Mouse (Mus musculus) olfactory bulb, adult 2 months (tissue): ENCODE measurements around the gene Prickle1.

Experiments
- CTCF ChIP-seq: fragments of 200-500 bp; IDR thresholded peaks from 2 replicates; pipeline ENCODE4 v1.5.1; 2012; ENCODE audit warnings: low read depth, mild to moderate bottlenecking, low read length, moderate library complexity; ENCODE audit not compliant: insufficient read depth
- POLR2A ChIP-seq: fragments of 200-500 bp; IDR thresholded peaks from 2 replicates; pipeline ENCODE4 v1.6.1; 2012; ENCODE audit warnings: mild to moderate bottlenecking, low read depth, low read length, moderate library complexity; ENCODE audit not compliant: insufficient read depth

DNA sequence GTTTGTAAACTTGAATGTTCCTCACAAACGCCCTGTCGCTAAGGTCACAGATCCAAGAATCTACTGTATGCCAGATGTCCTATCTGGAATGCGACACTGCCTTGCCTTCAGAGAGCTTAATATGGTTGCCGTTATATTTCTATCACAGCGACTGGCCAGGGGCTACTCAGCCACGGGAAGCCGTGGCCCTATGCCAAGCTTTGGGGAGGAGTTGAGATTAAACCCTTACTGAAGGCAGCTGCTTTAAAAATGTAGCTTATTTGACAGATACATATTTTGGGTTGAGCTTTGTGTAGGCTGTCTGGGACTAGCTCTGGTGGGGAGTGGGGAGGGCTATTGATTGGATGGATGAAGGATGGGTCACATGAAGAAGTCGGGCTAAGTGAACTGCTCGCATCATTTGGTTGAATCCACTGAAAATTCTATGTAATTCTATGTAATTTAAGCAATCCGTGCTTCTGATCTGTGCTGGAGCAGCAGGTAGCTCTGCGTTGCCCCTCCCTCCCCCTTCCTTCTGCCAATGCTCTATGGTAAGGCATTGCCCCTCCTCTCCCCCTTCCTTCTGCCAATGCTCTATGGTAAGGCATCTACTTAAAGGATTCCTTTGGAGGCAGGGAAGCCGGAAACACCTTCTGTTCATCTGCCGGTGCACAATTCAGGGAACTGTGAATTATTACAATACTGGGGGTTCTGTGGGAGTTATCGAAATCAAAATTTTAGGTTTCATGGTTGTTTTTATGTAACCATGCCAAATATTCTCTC lies 28.0 kb downstream of the Prickle1 start:
- no peak for TF ChIP-seq CTCF
- no peak for TF ChIP-seq POLR2A
